Mouse (Mus musculus) hindbrain, embryonic 10.5 days (tissue): ENCODE results near the gene Zdhhc1. TPM values are rescaled to one million over a fixed set of nuclear protein-coding genes. Genes with fewer than 3 reads are reported as not detected.

Source experiments
- DNase-seq: peaks from one replicate; pipeline ENCODE4 v3.0.0-alpha.2; 2017; ENCODE audit warnings: low spot score
- H3K27ac ChIP-seq: fragments of 300-500 bp; sonication (generic); 2 replicates; pipeline ENCODE4 v1.5.1; 2016; ENCODE audit warnings: mild to moderate bottlenecking, moderate library complexity
- H3K27me3 ChIP-seq: fragments of 300-500 bp; sonication (generic); 2 replicates; pipeline ENCODE4 v1.6.1; 2016; ENCODE audit warnings: mild to moderate bottlenecking; ENCODE audit not compliant: poor library complexity, insufficient read depth, severe bottlenecking
- H3K36me3 ChIP-seq: fragments of 300-500 bp; sonication (generic); 2 replicates; pipeline ENCODE4 v1.6.1; 2016; ENCODE audit warnings: mild to moderate bottlenecking, moderate library complexity
- H3K4me1 ChIP-seq: fragments of 300-500 bp; sonication (generic); replicated peaks from 2 replicates; pipeline ENCODE4 v1.6.1; 2016; ENCODE audit warnings: mild to moderate bottlenecking
- H3K4me3 ChIP-seq: fragments of 300-500 bp; sonication (generic); 2 replicates; pipeline ENCODE4 v1.5.1; 2016; ENCODE audit warnings: mild to moderate bottlenecking, moderate library complexity
- H3K9me3 ChIP-seq: fragments of 300-500 bp; sonication (generic); 2 replicates; pipeline ENCODE4 v1.6.1; 2016; ENCODE audit warnings: mild to moderate bottlenecking, moderate library complexity
- WGBS: fragments of 180-500 bp; shearing (Covaris S2); methylation state at CpG from one replicate; pipeline ENCODE4 v1.1.7; 2016; 5-methylcytosine and 5-hydroxymethylcytosine counted together
- polyA plus RNA-seq: library from polyadenylated mRNA; unstranded; fragments of >200 nt; fragmentation: Nextera tagmentation; extraction: Ambion mirVana; gene quantifications from 2 replicates; pipeline ENCODE4 v1.2.1, GENCODE M21; 2016

The Zdhhc1 gene
- polyA plus RNA-seq, 1 experiment from 2014 or later = 29.2 TPM

GRCm38 (mm10) chr8:105461085-105461803, 35.5 kb downstream of the Zdhhc1 start:
- no peak for DNase-seq
- no peaks in the 10 kb centered on the region for H3K9me3 ChIP-seq
- H3K4me3 ChIP-seq = no peak overlapping the region
- WGBS = 73% methylated on average over 13 of the region's 13 CpGs
- H3K27ac ChIP-seq = no peak overlapping the region; the same call in 1 of the 2 replicates
- peaks cover 48% of the 10 kb centered on the region for H3K4me1 ChIP-seq
- no peaks in the 10 kb centered on the region for H3K27me3 ChIP-seq
- H3K36me3 ChIP-seq = peaks cover 3% of the 10 kb centered on the region

- Histone ChIP-seq H3K36me3 (no peaks in the 10 kb centered on the region), H3K9me3 (no peaks in the 10 kb centered on the region), H3K4me1 (peaks cover 26% of the 10 kb centered on the region), H3K27ac (no peak overlapping the region), H3K4me3 (no peak overlapping the region), H3K27me3 (no peaks in the 10 kb centered on the region)
- WGBS = 67% methylated on average over 10 of the region's 10 CpGs
- DNase-seq = no peak
Measured at GRCm38 (mm10) chr8:105455218-105455617, 41.5 kb downstream of the Zdhhc1 start.

GRCm38 (mm10) chr8:105454088-105454487, 42.6 kb downstream of the Zdhhc1 start:
- Histone ChIP-seq H3K27ac (no peak overlapping the region), H3K9me3 (no peaks in the 10 kb centered on the region), H3K27me3 (no peaks in the 10 kb centered on the region), H3K4me1 (peaks cover 26% of the 10 kb centered on the region), H3K36me3 (no peaks in the 10 kb centered on the region), H3K4me3 (no peak overlapping the region)
- DNase-seq = no peak
- 78% methylated on average over 5 of the region's 5 CpGs for WGBS

DNA sequence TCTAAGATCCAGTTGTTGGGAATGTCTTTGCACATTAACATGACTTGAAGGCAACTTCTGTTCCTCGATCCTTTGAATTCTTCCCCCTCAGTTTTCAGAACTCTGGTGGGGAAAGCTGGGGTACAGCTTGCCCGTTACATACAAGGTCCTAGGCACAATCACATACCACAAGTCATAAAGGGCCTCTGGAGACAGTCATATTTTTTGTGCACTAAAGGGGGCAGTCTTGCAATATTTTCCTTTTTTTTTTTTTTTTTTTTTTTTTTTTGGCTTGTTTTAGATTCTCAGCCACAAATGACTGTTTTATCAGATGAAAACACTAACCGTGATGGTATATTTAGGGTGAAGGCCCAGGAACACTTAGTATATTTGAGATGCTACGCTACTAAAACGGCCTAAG, 43.4 kb downstream of the Zdhhc1 start:
- no peak for DNase-seq
- peak overlapping the region; percentile 40; the same call in 1 of the 2 replicates for H3K27ac ChIP-seq
- 85% methylated on average over 5 of the region's 5 CpGs for WGBS
- no peak overlapping the region for H3K4me3 ChIP-seq
- H3K9me3 ChIP-seq = no peaks in the 10 kb centered on the region
- no peaks in the 10 kb centered on the region for H3K36me3 ChIP-seq
- H3K27me3 ChIP-seq = no peaks in the 10 kb centered on the region
- peaks cover 22% of the 10 kb centered on the region for H3K4me1 ChIP-seq

GRCm38 (mm10) chr8:105451903-105452603, 44.6 kb downstream of the Zdhhc1 start:
- Histone ChIP-seq H3K4me1 (peaks cover 13% of the 10 kb centered on the region), H3K27ac (peak overlapping the region; percentile 56; the same call in 1 of the 2 replicates), H3K36me3 (no peaks in the 10 kb centered on the region), H3K9me3 (no peaks in the 10 kb centered on the region), H3K27me3 (no peaks in the 10 kb centered on the region), H3K4me3 (no peak overlapping the region)
- no peak for DNase-seq
- 70% methylated on average over 15 of the region's 15 CpGs for WGBS

GRCm38 (mm10) chr8:105450977-105451376, 45.7 kb downstream of the Zdhhc1 start:
- Histone ChIP-seq H3K27ac (no peak overlapping the region; the same call in 1 of the 2 replicates), H3K9me3 (no peaks in the 10 kb centered on the region), H3K4me3 (no peak overlapping the region), H3K4me1 (peaks cover 17% of the 10 kb centered on the region), H3K27me3 (no peaks in the 10 kb centered on the region), H3K36me3 (no peaks in the 10 kb centered on the region)
- 44% methylated on average over 1 of the region's 1 CpGs for WGBS
- no peak for DNase-seq

GRCm38 (mm10) chr8:105448596-105448995, 48.1 kb downstream of the Zdhhc1 start:
- Histone ChIP-seq H3K9me3 (no peaks in the 10 kb centered on the region), H3K4me1 (peaks cover 26% of the 10 kb centered on the region), H3K27me3 (no peaks in the 10 kb centered on the region), H3K36me3 (no peaks in the 10 kb centered on the region), H3K4me3 (no peak overlapping the region), H3K27ac (0 out of 2 replicates have a peak overlapping the region, but pooled peaks have one; percentile 40)
- WGBS = 91% methylated on average over 5 of the region's 5 CpGs
- no peak for DNase-seq

DNA sequence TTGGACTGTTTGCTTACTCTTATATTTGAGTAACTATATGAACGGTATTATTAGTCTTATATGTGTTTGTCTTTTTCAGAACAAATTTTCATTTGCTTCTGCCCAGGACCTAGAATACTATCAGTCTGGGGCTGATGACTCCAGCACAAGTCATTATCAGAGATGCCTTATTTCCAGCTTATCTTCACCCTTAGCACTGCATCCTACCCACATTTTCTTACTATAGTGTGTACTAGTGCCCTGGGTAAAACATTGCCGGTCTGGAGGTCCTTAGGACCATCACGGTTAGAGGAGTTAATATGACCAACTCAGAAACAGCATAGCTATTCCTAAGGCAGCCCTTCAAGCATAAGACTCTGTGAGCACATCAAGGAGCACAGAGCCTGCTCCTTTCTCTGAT, 48.5 kb downstream of the Zdhhc1 start:
- no peaks in the 10 kb centered on the region for H3K9me3 ChIP-seq
- 97% methylated on average over 3 of the region's 3 CpGs for WGBS
- peaks cover 26% of the 10 kb centered on the region for H3K4me1 ChIP-seq
- no peaks in the 10 kb centered on the region for H3K36me3 ChIP-seq
- 0 out of 2 replicates have a peak overlapping the region, but pooled peaks have one; percentile 40 for H3K27ac ChIP-seq
- H3K27me3 ChIP-seq = no peaks in the 10 kb centered on the region
- no peak for DNase-seq
- no peak overlapping the region for H3K4me3 ChIP-seq

DNA sequence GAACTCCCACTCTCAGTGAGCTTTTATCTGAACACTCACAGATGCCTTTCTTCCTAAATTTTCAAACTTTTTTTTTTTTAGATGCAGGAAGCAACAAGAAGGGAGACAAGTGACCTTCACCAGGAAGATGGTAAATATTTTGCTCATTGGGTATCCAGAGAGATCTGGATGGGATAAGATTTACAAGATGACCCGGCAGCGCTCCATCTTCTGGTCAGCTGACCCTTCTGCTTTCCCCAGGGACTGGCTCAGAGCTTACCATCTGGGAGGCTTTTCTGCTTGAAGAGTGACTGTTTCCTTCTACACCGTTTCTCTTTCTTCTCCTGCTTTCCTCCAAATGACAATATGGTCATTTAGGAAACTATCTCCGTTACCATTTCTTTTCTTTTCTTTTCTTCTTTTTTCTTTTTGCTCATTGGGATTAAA, 50.6 kb downstream of the Zdhhc1 start:
- Histone ChIP-seq H3K36me3 (no peaks in the 10 kb centered on the region), H3K4me1 (peaks cover 21% of the 10 kb centered on the region), H3K9me3 (no peaks in the 10 kb centered on the region), H3K4me3 (peak overlapping the region; percentile 35), H3K27me3 (no peaks in the 10 kb centered on the region), H3K27ac (peak overlapping the region; percentile 92)
- peak; percentile 70 for DNase-seq
- 9% methylated on average over 4 of the region's 4 CpGs for WGBS

GRCm38 (mm10) chr8:105445296-105446126, 51.2 kb downstream of the Zdhhc1 start:
- H3K4me3 ChIP-seq = peak overlapping the region; percentile 35
- DNase-seq = peak; percentile 72
- no peaks in the 10 kb centered on the region for H3K9me3 ChIP-seq
- H3K27me3 ChIP-seq = no peaks in the 10 kb centered on the region
- peaks cover 21% of the 10 kb centered on the region for H3K4me1 ChIP-seq
- H3K27ac ChIP-seq = peak overlapping the region; percentile 92
- WGBS = 21% methylated on average over 11 of the region's 11 CpGs
- H3K36me3 ChIP-seq = no peaks in the 10 kb centered on the region

DNA sequence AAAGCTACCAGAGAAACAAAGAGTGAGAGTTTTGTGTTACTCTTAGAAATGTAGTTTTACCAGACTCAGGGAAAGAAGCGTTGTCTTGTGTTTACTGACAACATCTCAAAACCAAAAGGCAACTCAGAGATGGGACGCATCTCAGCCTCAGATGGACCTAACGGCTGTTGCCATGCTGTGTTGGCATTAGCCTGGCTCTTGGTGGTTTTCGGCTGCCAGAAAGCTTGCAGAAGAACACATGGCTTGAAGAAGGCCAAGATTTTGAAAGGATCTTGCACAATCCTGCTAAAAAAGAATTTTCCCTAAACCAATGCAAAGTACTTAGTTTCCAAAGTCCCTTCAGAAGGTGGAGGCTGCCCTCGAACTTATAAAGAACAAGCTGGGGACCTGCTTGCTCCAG, 54.0 kb downstream of the Zdhhc1 start:
- Histone ChIP-seq H3K27me3 (no peaks in the 10 kb centered on the region), H3K36me3 (no peaks in the 10 kb centered on the region), H3K4me3 (no peak overlapping the region), H3K27ac (no peak overlapping the region), H3K4me1 (peaks cover 21% of the 10 kb centered on the region), H3K9me3 (no peaks in the 10 kb centered on the region)
- WGBS = 93% methylated on average over 5 of the region's 5 CpGs
- no peak for DNase-seq

DNA sequence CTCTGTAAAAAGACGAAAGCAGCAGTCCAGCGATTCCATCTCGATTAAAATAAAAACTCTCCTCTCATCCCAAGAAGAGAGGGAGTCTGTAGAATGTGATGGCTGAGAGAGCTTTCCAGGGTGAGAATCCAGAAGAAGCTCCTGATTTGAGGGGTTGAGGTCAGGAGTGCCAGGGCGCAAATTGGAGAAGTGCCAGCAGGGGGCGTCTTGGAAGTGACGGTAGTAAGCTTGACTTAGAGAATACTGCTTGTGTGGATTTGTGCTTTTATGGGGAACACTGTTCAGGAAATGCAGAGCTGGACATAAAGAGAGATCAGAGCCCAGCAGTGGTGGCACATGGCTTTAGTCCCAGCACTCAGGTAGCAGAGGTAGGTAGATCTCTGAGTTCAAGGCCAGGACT, 55.3 kb downstream of the Zdhhc1 start:
- Histone ChIP-seq H3K27ac (peak overlapping the region; percentile 50; the same call in 1 of the 2 replicates), H3K4me3 (no peak overlapping the region), H3K9me3 (no peaks in the 10 kb centered on the region), H3K27me3 (no peaks in the 10 kb centered on the region), H3K4me1 (peaks cover 20% of the 10 kb centered on the region), H3K36me3 (no peaks in the 10 kb centered on the region)
- 5% methylated on average over 6 of the region's 6 CpGs for WGBS
- DNase-seq = peak; percentile 79
